Mouse (Mus musculus): Measurements from ENCODE around the gene Sim1.

- TF ChIP-seq EP300 (IDR thresholded peaks at IDR 0.05; ENCODE audit: low read depth in 1 of 2, low read length in 2 of 2) (no peak), CTCF (IDR thresholded peaks at IDR 0.05 in 2 of 3, conservative IDR thresholded peaks at IDR 0.05 in 1 of 3; ENCODE audit: control insufficient read depth in 1 of 3, insufficient read depth in 1 of 3, low read depth in 2 of 3, low read length in 3 of 3, poor library complexity in 1 of 3, severe bottlenecking in 1 of 3) (no peak), POLR2AphosphoS2 (IDR thresholded peaks at IDR 0.05; ENCODE audit: low read length) (no peak), MAX (IDR thresholded peaks at IDR 0.05; ENCODE audit: low read length) (no peak), HCFC1 (IDR thresholded peaks at IDR 0.05; ENCODE audit: low read depth, low read length) (no peak), POLR2A (IDR thresholded peaks at IDR 0.05; ENCODE audit: control insufficient read depth in 1 of 2, insufficient read depth in 1 of 2, low read depth in 1 of 2, low read length in 2 of 2, poor library complexity in 1 of 2) (no peak), TBP (IDR thresholded peaks at IDR 0.05; ENCODE audit: low read depth, low read length) (no peak), GATA1 (IDR thresholded peaks at IDR 0.05; ENCODE audit: low read depth, low read length) (no peak), UBTF (IDR thresholded peaks at IDR 0.05; ENCODE audit: borderline replicate concordance, insufficient read depth, low read depth, low read length) (no peak), MYB (IDR thresholded peaks at IDR 0.05; ENCODE audit: low read depth, low read length) (no peak)
Measured at GRCm38 (mm10) chr10:50910400-50910799, 15.8 kb downstream of the Sim1 start.
